Mouse (Mus musculus) limb, embryonic 15.5 days (tissue): ENCODE measurements around the gene Hoxb6. TPM values are rescaled to one million over a fixed set of nuclear protein-coding genes. Genes with fewer than 3 reads are reported as not detected.

Source experiments
- ATAC-seq: fragments of 200-750 bp; cut with Nextera tagmentation; 2 replicates; pipeline ENCODE4 v1.8.0; 2017; ENCODE audit warnings: low read depth, moderate TSS enrichment; ENCODE audit not compliant: insufficient number of reproducible peaks, low FRiP score, low TSS enrichment
- H3K27ac ChIP-seq: fragments of 300-500 bp; sonication (generic); 2 replicates; pipeline ENCODE4 v1.5.1; 2015; ENCODE audit warnings: moderate library complexity, mild to moderate bottlenecking, inconsistent platforms
- H3K27me3 ChIP-seq: fragments of 300-500 bp; sonication (generic); 2 replicates; pipeline ENCODE4 v1.6.1; 2015; ENCODE audit warnings: inconsistent platforms
- H3K36me3 ChIP-seq: fragments of 300-500 bp; sonication (generic); 2 replicates; pipeline ENCODE4 v1.6.1; 2015; ENCODE audit warnings: inconsistent platforms
- H3K4me1 ChIP-seq: fragments of 300-500 bp; sonication (generic); 2 replicates; pipeline ENCODE4 v1.6.1; 2015; ENCODE audit warnings: inconsistent platforms
- H3K4me2 ChIP-seq: fragments of 300-500 bp; sonication (generic); 2 replicates; pipeline ENCODE4 v1.6.1; 2015; ENCODE audit warnings: mild to moderate bottlenecking, inconsistent platforms
- H3K4me3 ChIP-seq: fragments of 300-500 bp; sonication (generic); 2 replicates; pipeline ENCODE4 v1.5.1; 2015; ENCODE audit warnings: mild to moderate bottlenecking, inconsistent platforms
- H3K9ac ChIP-seq: fragments of 300-500 bp; sonication (generic); 2 replicates; pipeline ENCODE4 v1.6.1; 2015; ENCODE audit warnings: inconsistent platforms
- H3K9me3 ChIP-seq: fragments of 300-500 bp; sonication (generic); 2 replicates; pipeline ENCODE4 v1.6.1; 2016; ENCODE audit warnings: inconsistent platforms
- WGBS: fragments of 180-500 bp; shearing (Covaris S2); methylation state at CpG from one replicate; pipeline ENCODE4 v1.1.7; 2015; 5-methylcytosine and 5-hydroxymethylcytosine counted together
- polyA plus RNA-seq: library from polyadenylated mRNA; unstranded; fragments of >200 nt; fragmentation: Nextera tagmentation; extraction: Ambion mirVana; gene quantifications from 2 replicates; pipeline ENCODE4 v1.2.1, GENCODE M21; 2015

Hoxb6 gene
- polyA plus RNA-seq, 1 experiment from 2014 or later: 0.55 TPM

- Histone ChIP-seq H3K27ac (no peak overlapping the region), H3K9ac (no peak overlapping the region), H3K4me1 (peaks cover 26% of the 10 kb centered on the region), H3K36me3 (no peaks in the 10 kb centered on the region), H3K4me3 (peak overlapping the region; percentile 36), H3K27me3 (peaks cover 98% of the 10 kb centered on the region), H3K9me3 (no peaks in the 10 kb centered on the region), H3K4me2 (peak overlapping the region; percentile 45)
- no peak for ATAC-seq
- WGBS: under 1% methylated on average over 55 of the region's 58 CpGs
Measured at GRCm38 (mm10) chr11:96272024-96272921, 20.0 kb upstream of the Hoxb6 start.

DNA sequence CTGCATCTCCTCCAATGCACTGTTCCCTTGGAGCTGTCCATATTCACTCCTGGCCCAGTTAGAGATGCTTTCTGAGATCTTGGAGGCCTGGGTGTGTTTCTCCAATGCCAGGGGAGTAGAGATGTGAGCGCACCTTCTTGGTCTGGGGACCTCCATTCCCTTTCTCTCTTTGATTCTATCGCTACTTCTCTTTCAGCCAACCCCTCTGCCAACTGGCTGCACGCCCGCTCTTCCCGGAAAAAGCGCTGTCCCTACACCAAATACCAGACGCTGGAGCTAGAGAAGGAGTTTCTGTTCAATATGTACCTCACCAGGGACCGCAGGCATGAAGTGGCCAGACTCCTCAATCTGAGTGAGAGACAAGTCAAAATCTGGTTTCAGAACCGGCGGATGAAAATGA lies 17.8 kb upstream of the Hoxb6 start:
- Histone ChIP-seq H3K9me3 (no peaks in the 10 kb centered on the region), H3K4me3 (no peak overlapping the region), H3K27ac (no peak overlapping the region), H3K27me3 (peaks cover 100% of the 10 kb centered on the region), H3K9ac (no peak overlapping the region), H3K4me2 (no peak overlapping the region), H3K36me3 (no peaks in the 10 kb centered on the region), H3K4me1 (peaks cover 24% of the 10 kb centered on the region)
- ATAC-seq: no peak
- 21% methylated on average over 10 of the region's 10 CpGs for WGBS

DNA sequence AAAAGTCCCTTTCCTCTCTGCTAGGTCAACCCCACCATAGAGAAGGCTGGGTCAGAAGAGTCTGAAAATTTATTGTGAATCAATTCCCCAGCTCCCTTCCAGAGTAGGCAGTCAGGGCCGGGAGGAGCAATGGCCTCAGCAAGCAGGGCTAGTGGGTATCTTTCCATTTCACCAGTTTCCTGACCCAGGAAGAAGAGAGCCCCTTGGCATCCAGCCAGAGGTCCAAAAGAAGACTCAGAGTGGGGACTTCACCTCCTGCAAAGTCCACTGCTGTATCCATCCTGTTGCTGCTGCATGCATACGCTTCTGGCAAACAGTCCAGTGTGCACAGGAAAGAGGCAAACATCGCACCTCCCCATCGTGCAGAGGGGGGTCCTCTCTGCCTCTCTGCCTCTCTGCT lies 16.4 kb upstream of the Hoxb6 start:
- H3K4me3 ChIP-seq: no peak overlapping the region
- WGBS: 16% methylated on average over 4 of the region's 4 CpGs
- no peak overlapping the region for H3K27ac ChIP-seq
- H3K27me3 ChIP-seq: peaks cover 99% of the 10 kb centered on the region
- no peak overlapping the region for H3K4me2 ChIP-seq
- H3K9me3 ChIP-seq: no peaks in the 10 kb centered on the region
- H3K4me1 ChIP-seq: peaks cover 17% of the 10 kb centered on the region
- H3K36me3 ChIP-seq: no peaks in the 10 kb centered on the region
- no peak overlapping the region for H3K9ac ChIP-seq
- ATAC-seq: no peak

GRCm38 (mm10) chr11:96277151-96278044 lies 14.9 kb upstream of the Hoxb6 start:
- H3K9me3 ChIP-seq: no peaks in the 10 kb centered on the region
- no peak overlapping the region for H3K9ac ChIP-seq
- peaks cover 99% of the 10 kb centered on the region for H3K27me3 ChIP-seq
- no peaks in the 10 kb centered on the region for H3K36me3 ChIP-seq
- H3K4me3 ChIP-seq: no peak overlapping the region
- H3K27ac ChIP-seq: no peak overlapping the region
- 2% methylated on average over 35 of the region's 35 CpGs for WGBS
- 0 out of 2 replicates have a peak overlapping the region, but pooled peaks have one; percentile 6 for H3K4me2 ChIP-seq
- peaks cover 2% of the 10 kb centered on the region for H3K4me1 ChIP-seq
- no peak for ATAC-seq

DNA sequence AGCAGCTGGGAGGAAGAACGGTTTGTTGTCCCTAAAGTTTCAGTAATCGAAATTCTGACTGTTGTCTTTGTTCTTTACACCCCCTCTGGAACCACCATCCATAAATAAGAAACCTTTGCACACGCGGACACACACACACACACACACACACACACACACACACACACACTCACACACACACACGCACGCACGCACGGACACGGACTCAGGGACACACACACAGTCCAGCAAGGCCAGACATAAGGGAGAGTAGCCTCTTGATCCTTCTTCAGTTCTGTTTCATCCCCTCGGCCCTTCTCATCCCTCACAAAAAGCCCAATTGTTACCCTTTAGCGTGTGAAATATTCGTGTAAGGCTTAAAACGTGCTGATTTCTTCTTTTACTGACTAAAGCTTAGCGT lies 14.0 kb upstream of the Hoxb6 start:
- H3K4me2 ChIP-seq: no peak overlapping the region
- H3K27me3 ChIP-seq: peaks cover 99% of the 10 kb centered on the region
- WGBS: 9% methylated on average over 14 of the region's 14 CpGs
- H3K9ac ChIP-seq: no peak overlapping the region
- peaks cover 5% of the 10 kb centered on the region for H3K4me1 ChIP-seq
- H3K27ac ChIP-seq: no peak overlapping the region
- no peak overlapping the region for H3K4me3 ChIP-seq
- no peaks in the 10 kb centered on the region for H3K36me3 ChIP-seq
- no peaks in the 10 kb centered on the region for H3K9me3 ChIP-seq
- ATAC-seq: no peak

DNA sequence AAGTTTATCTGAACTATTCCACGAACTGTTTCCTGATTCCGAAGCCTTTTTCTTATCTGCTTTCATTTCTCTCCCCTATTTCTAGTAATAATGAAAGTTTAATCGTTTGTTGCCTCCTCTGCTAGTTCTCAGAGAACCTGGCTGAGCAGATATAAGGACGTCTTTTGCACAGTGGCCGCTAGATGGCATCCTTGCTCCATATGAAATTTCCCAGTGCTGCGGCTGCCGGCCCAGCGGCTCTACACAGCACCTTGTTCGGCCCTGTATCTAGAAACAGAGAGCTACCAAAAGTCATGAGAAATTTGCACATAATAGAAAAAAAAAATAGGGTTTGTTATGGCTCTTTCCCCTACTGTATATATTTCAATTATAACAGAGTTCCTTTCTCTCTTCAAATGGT lies 13.5 kb upstream of the Hoxb6 start:
- under 1% methylated on average over 9 of the region's 9 CpGs for WGBS
- H3K4me2 ChIP-seq: no peak overlapping the region
- no peak overlapping the region for H3K4me3 ChIP-seq
- no peaks in the 10 kb centered on the region for H3K9me3 ChIP-seq
- H3K27ac ChIP-seq: no peak overlapping the region
- H3K9ac ChIP-seq: no peak overlapping the region
- peaks cover 5% of the 10 kb centered on the region for H3K4me1 ChIP-seq
- peaks cover 99% of the 10 kb centered on the region for H3K27me3 ChIP-seq
- ATAC-seq: no peak
- no peaks in the 10 kb centered on the region for H3K36me3 ChIP-seq

DNA sequence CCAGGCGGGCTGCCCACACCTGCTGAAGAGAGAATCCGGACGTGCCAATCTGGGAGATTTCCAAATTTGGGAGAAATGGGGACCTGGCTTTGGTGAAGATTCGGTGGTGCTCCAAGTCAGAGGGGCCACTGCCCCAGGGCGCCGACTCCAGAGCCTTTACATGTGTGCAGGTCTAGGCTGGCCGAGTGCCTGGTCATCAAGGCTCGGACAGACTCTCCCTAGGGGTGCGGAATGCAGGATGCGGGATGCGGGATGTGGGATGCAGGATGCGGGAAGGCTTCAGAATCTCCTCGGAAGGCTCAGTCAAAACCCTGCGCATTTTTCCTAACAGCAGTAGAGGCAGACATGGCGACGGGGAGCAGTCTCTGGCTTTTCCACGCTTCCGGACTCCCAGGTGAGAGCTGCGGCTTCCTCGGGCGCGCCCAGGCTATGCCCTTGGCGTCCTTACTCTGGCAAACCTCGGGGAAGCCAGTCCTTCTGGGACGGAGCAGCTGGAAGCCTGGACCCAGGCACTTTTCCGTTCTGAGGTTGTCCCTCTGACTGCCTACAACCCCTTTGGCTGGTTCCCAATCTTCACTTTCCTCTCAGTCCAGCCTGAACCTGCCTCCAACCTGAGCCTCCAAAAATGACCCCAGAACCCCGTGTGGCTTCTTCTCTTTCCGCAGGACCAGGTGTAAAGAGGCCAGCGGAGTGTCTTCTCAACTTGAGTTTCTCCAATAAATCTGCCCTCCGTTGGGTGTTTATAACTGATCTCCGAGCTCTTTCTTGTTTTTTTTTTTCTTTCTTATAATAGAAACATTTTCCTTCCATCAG lies 12.6 kb upstream of the Hoxb6 start:
- Histone ChIP-seq H3K36me3 (no peaks in the 10 kb centered on the region), H3K9me3 (no peaks in the 10 kb centered on the region), H3K4me2 (0 out of 2 replicates have a peak overlapping the region, but pooled peaks have one; percentile 3), H3K4me1 (peaks cover 13% of the 10 kb centered on the region), H3K9ac (no peak overlapping the region), H3K27ac (no peak overlapping the region), H3K4me3 (no peak overlapping the region), H3K27me3 (peaks cover 99% of the 10 kb centered on the region)
- no peak for ATAC-seq
- WGBS: 3% methylated on average over 31 of the region's 31 CpGs

DNA sequence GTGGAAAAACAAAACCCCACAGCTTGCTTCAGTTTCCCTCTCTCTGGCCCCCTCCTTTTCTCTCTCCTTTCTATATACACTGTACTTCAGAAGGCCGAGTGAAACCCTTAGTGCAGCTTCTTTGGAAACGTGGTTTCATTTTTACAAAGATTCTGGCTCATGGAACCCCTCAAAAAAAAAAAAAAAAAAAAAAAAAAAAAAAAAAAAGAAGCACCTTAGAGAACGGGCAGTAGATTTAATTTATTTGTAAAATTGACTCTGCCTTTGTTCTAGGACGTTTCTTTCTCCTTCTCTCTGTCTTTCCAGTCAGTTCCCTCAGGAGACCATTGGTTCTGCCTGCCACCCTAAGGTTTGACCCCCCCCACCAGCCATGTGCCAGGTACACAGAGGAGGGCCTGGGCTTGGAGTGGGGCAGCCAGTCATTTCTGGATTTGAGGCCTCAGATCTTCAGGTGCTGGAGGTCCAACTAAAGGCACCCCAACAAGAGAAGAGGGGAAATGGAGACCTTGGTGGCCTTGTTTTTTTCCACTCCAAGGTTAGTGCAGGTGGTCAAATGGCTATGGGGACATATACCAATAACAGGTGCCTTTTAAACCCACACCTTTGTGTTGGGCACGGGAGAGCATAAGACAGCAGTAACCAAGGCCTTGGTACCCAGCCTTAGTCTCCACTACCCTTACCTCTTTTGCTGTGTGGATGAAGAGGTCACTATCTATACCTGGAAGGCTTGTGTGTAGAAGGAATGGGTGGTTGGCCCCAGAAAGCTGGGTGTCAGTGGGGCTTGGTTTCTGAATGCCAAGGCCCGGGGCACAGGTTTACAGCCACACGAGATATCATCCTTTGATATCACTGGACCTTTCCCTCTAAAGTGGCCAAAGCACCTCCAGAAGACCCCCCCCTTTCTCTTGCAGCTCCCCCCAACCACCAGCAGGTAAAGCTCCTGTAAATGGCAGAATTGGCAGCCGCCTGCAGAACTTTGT lies 11.6 kb upstream of the Hoxb6 start:
- Histone ChIP-seq H3K4me2 (no peak overlapping the region), H3K9me3 (no peaks in the 10 kb centered on the region), H3K4me3 (no peak overlapping the region), H3K36me3 (no peaks in the 10 kb centered on the region), H3K27me3 (peaks cover 98% of the 10 kb centered on the region), H3K4me1 (peaks cover 17% of the 10 kb centered on the region), H3K27ac (no peak overlapping the region), H3K9ac (no peak overlapping the region)
- ATAC-seq: no peak
- 9% methylated on average over 8 of the region's 8 CpGs for WGBS

- no peak for ATAC-seq
- Histone ChIP-seq H3K27ac (no peak overlapping the region), H3K4me1 (peaks cover 17% of the 10 kb centered on the region), H3K4me2 (no peak overlapping the region), H3K9ac (no peak overlapping the region), H3K36me3 (no peaks in the 10 kb centered on the region), H3K4me3 (no peak overlapping the region), H3K9me3 (no peaks in the 10 kb centered on the region), H3K27me3 (peaks cover 98% of the 10 kb centered on the region)
- 4% methylated on average over 18 of the region's 18 CpGs for WGBS
Measured at GRCm38 (mm10) chr11:96281396-96281795, 10.9 kb upstream of the Hoxb6 start.

- WGBS: 2% methylated on average over 27 of the region's 27 CpGs
- H3K4me3 ChIP-seq: peak within 1 kb of the TSS; percentile 22
- no peak within 1 kb of the TSS for H3K4me2 ChIP-seq
Measured at GRCm38 (mm10) chr11:96281855-96282570, 10.3 kb upstream of the Hoxb6 start, which contains the start of gene Hoxb8. Hoxb8 (plus strand) TSS chr11:96281905.

More at GRCm38 (mm10) chr11:96281855-96282570, 10.3 kb upstream of the Hoxb6 start, which contains the start of gene Hoxb8:
- Histone ChIP-seq H3K9ac (no peak within 1 kb of the TSS), H3K27ac (no peak within 1 kb of the TSS), H3K27me3 (peaks cover 98% of the 10 kb centered on the region), H3K36me3 (no peaks in the 10 kb centered on the region), H3K4me1 (peaks cover 22% of the 10 kb centered on the region), H3K9me3 (no peaks in the 10 kb centered on the region)
- no peak for ATAC-seq
